Mouse (Mus musculus) forelimb bud, embryonic 11.5 days (tissue): ENCODE data around the gene Sec24d.

ENCODE experiments used
- DNase-seq: peaks from one replicate; pipeline ENCODE4 v3.0.0-alpha.2; 2012; ENCODE audit warnings: low read depth, low spot score

Gene Sec24d

DNA sequence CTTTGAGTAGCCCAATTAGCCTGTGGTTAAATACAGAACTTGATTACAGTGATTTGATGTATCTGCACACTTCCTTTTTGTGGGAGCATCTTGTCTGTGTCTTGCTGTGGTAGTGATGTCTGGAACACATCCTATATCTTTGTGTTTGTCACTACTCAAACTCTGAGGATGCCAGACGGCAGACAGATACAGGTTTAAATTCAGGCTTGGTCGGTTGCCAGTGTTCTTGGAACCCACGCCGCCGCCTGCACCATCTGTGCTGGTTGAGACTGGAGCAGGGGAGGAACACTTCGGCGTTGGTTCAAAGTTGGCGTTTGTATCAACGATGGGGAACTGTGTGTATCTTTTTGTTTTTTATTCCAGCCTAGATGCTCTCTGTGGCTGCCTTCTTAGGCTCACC, 31.0 kb downstream of the Sec24d start:
- DNase-seq = no peak

DNA sequence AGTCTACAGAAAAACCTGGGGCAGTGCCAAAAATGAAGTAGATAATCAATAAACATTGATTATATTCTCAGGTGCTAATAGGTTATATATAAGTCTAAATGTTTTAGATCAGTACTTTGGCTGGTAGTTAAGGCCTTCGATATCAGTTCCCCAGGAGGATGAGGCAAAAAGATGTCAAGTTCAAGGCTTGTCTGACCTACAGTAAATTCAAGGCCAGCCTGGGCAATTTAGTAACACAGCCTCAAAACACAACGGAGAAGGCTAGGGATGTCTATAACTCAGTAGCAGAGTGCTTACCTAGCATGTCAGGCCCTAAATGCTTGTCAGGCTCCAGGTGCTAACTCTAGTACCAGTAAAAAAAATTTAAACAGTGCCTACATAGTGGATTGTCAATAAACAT, 34.3 kb downstream of the Sec24d start:
- DNase-seq = no peak

DNA sequence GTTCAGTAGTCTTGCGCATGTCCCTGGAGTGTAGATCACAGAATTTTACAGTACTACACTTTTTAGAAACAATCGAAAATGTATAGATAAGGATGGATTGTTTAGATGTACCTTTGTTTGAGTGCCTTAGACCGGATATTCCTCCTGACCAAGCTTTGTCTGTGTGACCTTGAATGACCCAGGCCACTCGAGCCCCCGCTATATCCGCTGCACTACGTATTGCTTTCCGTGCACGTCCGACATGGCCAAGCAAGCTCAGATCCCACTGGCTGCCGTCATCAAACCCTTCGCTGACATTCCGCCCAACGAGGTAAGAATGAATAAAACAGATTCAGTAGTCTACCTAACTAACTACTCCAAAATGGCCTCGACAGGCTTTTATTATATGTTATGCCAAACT, 38.4 kb downstream of the Sec24d start:
- DNase-seq = no peak

DNA sequence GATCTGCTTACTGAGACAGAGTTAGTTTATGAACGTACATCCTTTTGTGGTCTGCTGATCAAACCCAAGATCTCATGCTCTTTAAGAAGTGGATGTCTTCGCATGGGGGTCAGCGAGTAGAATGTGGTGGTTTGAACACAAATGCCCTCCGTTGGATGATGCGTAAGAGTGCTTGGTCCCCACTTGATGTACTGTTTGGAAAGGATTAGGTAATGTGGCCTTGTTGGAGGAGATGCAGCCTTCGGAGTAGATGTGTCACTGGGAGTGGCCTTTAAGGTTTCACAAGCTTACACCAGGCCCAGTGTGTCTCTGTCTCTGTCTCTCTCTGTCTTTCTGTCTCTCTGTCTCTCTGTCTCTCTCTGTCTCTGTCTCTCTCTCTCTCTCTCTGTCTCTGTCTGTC, 40.2 kb downstream of the Sec24d start:
- DNase-seq = no peak

DNA sequence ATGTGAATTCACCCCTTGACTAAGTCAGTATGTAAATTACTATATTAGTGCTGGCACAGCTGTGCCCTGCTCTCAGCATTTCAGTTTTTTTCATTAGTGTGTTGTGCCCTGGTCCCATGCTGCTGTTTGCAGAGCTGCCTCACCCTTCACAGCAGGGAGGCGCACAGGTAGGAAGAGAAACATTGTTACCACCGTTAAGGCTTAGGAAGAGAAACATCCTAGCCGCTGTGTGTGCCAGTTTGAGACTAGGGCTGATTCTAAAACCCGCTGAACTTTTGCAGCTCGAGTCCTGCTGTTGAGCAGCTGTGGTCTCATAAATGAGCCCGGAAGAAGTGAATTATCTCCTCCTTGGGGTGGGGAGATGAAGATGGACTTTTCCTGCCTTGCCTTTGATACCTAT, 41.9 kb downstream of the Sec24d start:
- DNase-seq = no peak

DNA sequence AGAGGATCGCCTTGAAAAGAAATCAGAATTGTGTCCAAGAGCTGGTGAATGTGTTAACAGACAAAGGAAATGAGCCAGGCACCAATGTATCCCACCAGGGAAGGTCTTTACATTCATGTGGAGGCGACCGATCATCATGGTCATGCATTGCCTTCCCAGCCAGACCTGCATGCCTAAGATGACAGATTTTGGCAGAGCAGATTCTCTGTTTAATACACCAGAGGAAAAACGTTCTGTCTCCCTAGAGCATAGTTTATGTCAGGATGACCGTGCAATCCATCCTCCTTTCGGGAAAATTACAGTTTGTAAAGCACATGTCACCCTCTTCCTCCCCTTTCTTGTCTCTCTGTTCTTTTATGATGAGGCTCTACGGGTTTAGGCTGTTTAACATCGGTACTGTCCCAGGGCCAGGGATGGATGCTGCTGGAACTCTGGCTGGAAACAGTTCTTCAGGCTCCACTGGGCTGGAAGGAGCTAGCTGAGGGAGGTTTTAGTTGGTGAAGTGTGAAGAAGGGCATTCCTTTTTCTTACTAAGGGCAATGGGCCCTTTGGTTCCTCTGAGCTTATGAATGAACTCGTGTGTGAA, 45.3 kb downstream of the Sec24d start:
- no peak for DNase-seq

DNA sequence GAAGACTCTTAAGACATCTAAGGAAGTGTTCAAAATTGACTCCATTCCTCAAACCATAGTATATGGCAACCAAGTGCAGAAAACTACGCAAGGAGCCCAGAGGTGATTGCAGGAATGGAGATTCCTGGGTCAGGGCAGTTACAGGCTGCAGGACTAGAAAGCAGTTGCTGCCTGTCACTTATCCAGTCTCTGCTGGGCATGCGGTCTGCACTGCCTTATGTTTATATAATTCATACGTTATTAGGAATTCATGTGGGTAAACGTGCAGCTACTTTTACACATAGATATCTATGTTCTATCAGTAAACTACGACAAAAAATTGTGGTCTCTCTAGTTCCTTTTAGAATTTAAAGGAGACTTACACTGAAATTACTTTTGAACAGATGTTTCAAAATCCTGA, 46.2 kb downstream of the Sec24d start:
- DNase-seq = no peak

DNA sequence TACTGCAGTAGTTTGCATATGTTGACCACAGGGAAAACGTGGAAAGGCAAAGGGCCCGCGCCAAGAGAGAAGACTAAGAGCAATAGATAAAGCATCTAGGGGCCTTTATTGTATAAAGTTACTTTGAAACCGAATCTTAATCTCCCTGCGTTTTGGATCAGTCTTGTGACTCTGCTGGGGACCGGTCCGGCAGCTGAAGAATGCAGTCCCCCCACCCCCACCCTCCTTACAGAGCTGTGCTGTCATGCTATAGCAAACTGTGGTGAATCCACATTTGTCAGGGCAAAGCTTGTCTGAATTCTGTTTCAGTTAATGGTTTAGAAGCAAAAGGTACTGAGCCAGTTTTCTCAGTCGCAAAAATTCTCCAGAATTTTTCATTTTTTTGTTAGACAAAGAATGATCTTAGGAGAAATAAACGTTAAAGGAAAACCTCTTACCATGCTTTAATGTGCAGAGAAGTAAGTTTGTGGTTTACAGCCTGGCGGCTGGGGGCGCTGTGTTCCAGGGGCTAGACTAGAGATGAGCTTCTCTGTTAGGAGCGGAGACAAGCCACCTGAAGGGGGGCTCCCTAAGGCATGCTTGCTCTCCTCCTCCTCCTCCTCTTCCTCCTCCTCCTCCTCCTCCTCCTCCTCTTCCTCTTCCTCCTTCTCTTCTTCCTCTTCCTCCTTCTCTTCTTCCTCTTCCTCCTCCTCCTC, 46.8 kb downstream of the Sec24d start:
- no peak for DNase-seq

DNA sequence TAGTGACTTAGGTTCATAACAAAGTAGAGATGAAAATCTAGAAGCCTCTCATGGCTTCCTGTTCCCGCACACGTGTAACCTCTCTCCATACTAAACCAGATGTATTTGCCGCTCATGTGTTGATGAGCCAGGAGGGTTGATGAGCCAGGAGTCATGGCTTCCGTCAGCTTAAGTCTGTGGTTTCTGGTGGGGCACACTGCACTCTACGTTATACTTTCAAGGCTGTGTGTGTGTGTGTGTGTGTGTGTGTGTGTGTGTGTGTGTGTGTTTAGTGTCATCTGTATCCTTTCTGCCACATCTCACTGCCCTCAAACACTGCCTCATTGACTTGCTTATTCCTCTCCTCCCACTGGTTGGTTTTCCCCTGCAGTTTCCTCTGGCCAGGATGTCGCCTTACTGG, 48.8 kb downstream of the Sec24d start:
- DNase-seq = no peak

DNA sequence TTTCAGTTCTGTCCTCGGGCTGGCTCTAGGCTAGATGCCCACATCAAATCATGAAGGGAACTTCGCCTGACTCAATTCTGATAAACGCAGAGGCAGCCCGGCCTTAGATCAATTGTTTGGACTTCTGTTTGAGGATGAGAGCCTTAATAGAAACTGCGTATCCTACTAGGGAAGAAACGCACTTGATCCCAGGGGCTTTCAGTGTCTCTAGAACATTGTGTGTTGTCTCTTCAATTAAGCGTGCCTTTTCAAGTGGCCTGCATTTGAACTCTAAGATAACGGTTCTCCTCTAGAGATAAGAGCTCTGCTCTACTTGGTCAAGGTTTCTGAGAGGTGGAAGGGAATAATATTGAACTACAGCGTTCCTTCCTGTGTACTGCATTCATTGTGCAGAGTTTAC, 49.8 kb downstream of the Sec24d start:
- DNase-seq = no peak

DNA sequence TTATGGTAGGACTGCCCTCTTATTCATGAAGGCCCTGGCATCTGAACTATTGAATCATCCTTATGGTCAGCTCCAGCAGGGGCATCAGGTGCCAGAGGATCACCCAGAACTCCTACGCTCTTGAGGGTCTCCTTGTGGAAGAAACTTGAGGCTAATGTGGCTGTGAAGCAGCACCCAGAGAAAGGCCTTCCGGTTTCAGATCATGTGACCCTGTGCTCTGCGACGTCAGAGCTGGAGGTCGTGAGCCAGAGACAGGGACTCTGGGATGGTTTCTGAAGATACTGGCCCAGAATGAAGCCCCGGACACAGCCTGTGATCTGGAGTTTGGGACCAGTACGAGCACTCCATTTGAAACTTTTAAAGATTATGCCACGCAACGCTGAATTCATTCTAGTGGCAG, 53.1 kb downstream of the Sec24d start:
- DNase-seq = no peak

DNA sequence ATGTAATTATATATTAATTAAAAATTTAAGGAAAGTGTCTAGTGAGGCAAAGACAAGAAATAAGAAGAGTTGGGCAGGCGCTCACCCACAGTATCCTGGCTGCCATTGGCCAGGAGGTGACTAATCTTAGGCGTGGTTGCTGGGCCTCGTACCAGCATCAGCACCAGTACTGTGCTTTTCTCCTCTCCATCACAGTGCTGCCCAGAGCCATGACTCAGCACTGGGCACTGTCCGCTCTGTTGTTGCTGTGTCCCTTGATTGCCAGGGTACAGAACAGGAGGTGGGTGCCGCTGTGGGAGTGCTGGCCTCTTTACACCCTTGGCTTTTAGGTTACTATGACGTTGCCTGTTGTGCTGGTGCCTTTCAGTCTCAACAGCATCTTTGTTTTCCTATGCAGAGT, 54.4 kb downstream of the Sec24d start:
- DNase-seq = no peak

DNA sequence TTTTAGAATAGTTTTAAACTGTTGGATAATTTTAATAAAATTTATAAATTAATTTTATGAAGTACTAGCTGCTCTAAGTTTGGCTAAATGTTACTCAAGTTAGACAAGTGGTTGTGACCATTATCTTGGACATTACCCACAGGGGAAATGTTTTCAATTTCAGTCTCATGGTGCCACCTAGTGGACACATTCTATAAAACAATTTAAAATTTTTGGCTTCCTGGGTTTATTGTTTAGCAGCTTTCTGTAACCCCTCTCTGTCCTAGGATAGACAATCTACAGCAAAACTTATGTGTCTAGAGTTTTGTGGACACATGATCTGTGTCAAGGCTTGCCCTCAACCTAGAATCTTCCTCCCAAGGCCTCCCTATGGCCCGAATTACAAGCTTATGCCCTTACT, 54.9 kb downstream of the Sec24d start:
- peak; percentile 70 for DNase-seq

DNA sequence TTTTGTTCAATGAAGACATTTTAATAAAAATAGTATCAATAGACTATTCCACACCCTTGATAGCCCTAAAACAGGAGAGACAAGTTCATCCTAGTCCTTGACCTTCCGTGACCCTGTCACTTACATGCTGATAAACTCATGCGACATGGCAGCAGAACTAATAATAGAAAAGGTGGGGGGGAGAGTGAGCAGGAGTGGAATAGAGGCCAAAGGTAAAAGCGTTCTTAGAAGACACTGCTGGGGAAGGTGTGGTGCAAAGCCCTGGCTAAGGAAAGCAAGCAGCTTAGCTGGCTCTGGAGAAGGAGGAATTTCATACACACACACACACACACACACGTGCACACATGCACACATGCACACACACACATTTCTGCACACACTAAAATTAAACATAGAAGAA, 57.1 kb downstream of the Sec24d start:
- no peak for DNase-seq

DNA sequence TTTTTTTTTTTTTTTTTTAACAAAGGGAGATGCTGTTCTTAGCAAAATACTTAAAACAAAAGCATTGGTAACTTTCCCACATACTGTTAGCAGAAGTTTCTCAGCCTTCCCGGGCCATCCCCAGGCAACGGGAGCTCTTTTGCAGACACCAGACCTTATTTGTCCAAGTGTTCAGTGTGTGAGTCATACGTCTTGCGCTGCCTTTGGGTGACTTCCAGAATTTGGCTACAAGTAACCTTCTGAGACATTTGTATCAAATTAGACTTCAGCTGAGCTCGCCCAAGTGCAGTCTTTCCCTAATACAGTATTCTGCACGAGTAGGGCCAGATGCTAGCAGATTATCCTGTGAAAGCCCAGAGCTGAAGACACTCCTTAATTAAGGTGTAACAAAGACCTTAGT, 62.0 kb downstream of the Sec24d start:
- DNase-seq = no peak

DNA sequence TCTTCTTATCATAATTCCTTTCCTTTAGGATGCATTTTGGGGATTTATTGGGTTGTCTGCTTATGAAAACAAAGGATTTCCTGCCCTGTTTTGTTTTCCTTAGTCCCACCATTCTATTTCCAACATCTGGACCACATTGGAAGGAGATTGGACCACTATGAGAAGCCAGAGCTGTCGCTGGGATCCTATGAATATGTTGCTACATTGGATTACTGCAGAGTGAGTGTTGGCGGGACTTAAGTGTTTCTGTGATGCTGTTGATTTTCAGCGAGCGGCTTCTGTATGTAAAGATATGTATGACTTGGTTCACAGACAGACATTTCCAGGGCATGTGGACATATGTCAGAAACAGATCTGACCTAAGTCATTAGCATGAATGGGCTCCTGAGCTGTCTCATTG, 63.0 kb downstream of the Sec24d start:
- no peak for DNase-seq

DNA sequence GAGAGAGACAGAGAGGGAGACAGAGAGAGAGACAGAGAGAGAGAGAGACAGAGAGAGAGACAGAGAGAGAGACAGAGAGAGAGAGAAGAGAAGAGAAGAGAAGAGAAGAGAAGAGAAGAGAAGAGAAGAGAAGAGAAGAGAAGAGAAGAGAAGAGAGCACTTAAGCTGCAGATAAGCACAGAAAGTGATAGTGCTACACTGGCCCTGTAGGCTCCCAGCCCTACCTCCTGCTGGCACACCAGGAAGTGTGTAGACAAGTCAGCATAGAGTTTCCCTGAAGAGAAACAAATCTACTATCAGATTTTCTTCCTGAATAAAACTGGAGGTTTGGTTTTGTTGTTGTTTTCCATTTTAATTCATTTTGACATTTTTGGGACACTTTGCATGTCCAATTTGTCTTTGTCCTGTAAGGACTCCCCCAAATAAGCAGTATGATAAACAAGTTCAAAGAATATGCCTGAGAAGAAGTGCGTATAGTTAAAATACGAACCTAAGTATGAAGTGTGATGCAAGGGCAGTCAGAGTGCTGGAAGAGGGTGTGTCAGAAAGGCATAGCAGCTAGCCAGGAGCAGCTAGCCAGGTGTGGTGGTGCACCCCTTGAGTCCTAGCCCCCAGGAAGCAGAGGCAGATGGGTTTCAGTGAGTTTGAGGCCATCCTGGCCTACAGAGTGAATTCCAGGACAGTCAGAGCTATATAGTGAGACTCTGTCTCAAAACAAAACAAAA, 65.2 kb downstream of the Sec24d start:
- DNase-seq = no peak

DNA sequence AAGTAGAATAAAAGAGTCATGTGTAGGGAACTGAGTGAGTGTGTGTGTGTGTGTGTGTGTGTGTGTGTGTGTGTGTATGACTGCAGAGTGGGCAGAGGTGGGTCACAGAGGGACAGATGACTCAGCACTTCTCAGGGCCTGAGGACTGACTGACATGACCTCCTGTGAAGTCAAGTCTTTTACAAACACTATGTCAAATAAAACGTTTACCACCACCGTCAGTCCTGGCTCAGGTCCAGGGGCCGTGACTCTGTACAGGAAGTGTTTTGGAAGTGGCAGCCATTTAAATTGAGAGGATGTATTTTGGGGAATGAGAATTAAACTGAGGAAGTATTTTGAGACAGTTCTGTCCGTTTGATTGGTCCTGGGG, 65.8 kb downstream of the Sec24d start:
- DNase-seq = no peak

DNA sequence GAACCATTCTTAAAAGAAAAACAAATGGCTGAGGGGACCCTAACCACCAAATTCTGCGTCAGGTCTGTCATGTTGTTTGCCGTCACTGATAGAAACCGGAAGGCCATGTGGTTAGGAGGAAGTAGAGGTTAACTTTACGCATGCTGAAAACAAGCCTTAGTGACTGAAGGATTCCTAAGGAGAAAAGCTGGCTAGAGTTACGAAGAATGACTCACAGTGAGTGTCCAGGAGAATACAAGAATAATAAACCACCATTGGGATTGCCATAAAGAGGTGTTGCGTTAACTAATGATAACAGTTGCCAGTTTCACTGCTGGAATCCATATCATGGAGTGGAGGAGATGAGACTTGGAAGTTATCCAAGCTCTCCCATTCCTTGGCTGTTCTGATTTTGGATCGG, 67.7 kb downstream of the Sec24d start:
- DNase-seq = no peak

DNA sequence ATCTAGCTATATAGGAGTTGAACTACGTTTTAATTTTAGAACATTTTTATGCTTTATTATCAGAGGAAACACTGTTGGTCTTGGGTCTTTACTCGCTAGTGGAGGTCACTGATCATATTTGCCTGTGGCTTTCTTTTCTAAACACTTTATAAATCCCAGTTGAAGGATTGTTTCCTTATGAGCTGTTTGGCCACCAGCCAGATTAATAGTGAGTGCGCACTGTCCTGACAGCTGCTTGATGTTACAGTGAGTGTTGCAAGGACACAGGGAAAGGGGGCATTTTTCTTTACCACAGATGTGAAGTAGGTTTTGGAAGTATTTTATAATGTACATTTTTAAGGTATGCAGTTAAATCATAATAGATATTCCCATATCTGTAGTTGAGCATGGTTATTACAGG, 68.2 kb downstream of the Sec24d start:
- peak; percentile 52 for DNase-seq

DNA sequence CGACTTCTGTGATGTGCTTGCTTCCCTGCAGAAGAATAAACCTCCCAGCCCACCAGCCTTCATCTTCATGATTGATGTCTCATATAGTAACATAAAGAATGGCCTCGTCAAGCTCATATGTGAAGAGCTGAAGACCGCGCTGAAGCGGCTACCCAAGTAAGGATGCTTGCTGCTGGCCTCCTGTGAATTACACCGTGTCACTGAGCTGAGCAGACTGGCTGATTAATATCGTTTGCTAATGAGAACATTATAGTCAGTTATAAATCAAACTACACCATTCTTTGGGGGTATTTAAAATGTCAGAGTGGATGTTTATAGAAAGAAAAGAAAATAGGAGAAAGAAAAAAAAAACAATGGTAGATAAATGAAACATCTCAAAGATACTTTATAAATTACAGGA, 69.2 kb downstream of the Sec24d start:
- no peak for DNase-seq

DNA sequence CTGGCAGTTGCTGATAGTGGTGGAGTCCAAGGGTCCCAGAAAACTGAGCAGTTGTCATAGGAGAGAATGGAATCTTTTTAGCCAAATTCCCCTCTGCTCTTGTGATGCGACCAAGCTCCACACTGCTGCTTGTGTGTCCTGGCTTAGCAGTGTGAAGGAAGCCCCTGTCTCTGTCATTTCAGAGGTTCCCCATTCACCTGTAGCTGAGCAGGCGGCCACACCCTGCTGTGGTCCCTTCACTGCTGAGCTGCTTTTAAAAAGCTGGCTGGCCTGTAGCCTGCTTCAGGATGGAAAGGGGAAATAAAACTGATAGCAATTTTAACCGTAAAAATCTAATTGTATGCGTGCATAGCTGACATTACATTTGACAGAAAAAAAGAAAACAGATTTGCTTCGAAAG, 69.7 kb downstream of the Sec24d start:
- DNase-seq = no peak

DNA sequence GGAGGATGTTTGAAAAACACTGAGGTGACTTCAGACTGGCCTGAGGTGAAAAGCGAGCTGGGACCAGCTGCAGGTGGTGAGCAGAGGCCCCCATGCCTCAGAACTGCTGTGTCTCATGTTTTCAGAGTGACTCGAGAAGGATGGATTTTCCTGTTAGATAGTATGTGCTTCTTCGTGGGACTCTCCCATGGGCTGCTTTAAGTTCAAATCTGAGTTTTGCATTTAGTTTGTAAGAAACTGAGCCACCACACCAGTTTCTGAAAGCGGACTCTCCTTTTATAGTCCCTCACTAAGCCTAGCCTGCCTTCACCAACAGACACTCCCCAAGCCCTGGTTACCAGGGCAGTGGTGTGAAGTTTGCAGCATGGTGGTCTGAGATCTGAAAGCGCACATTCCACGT, 70.6 kb downstream of the Sec24d start:
- no peak for DNase-seq
